ENCODE assay signal across 19 mouse cellular contexts in genomic region chr6:125142436-125142835, GRCm38 (mm10). TPM values are rescaled to one million over a fixed set of nuclear protein-coding genes. Genes with fewer than 3 reads are reported as not detected.
DNase-seq lines count a peak whose midpoint lies in the region; TF ChIP-seq lines count a peak whose summit lies in the region.
"Had no signal": no experiment of that assay in that cellular context is flagged by ENCODE, and none has a peak within 500 bp of the region (broad histone marks: within the 10 kb centered on the region; RNA-seq: fewer than 3 reads in every experiment).

No protein-coding gene starts in this region.

- no peak overlapping the region for H3K4me3 ChIP-seq in gastrocnemius, adult 2 months
- H3K4me3 ChIP-seq: embryonic facial prominence, embryonic 10.5 days; embryonic facial prominence, embryonic 12.5 days; forebrain, embryonic 13.5 days; forebrain, embryonic 15.5 days had no signal

- DNase-seq in gastrocnemius, adult 2 months: peak; percentile 12
- DNase-seq in gastrocnemius, adult 18-20 months (ENCODE audit: low spot score): no peak
- DNase-seq in MN1 (ENCODE audit: low spot score) (peak; percentile 71), adipocyte (ENCODE audit: low spot score) (peak; percentile 53)
- no peak for DNase-seq in adrenal gland, adult 8-10 months
- DNase-seq: adrenal gland, adult 2 months; adrenal gland, postnatal 14 days; adrenal gland, postnatal 36 days; B cell, adult 2 months; cerebellum, adult 11-12 months; cerebellum, adult 2 months; cerebellum, adult 9-10 months; cerebellum, postnatal 10 days; cerebellum, postnatal 25 days; forebrain, postnatal 0 days had no signal

- H3K27ac ChIP-seq in gastrocnemius, adult 2 months: no peak overlapping the region
- H3K27ac ChIP-seq: embryonic facial prominence, embryonic 10.5 days; embryonic facial prominence, embryonic 12.5 days; forebrain, embryonic 13.5 days; forebrain, embryonic 15.5 days had no signal

- intact Hi-C loops in gastrocnemius, adult 2 months (cut with DNase I): no loop called here

- no peak for TF ChIP-seq CTCF in gastrocnemius, adult 2 months (IDR thresholded peaks at IDR 0.05)

RNA-seq across cellular contexts. Expression of gene Iffo1, which starts 2.6 kb away (rescaled TPM):
- total RNA-seq in gastrocnemius, adult 2 months (2021): 1 to 10 TPM; 7.8 to 9.4 TPM
- total RNA-seq in gastrocnemius, adult 18-20 months (2021): 1 to 10 TPM; 5.8 to 6.3 TPM
- 10 to 100 TPM; 15.2 to 60.0 (median 37.1) TPM for total RNA-seq in adrenal gland, adult 8-10 months (2022)

RNA-seq across cellular contexts. Expression of gene Nop2, which starts 10.7 kb away (rescaled TPM):
- 10 to 100 TPM; 17.9 to 18.1 TPM for total RNA-seq in gastrocnemius, adult 2 months (2021)
- total RNA-seq in gastrocnemius, adult 18-20 months (2021): 10 to 100 TPM; 16.3 to 17.7 TPM
- total RNA-seq in adrenal gland, adult 8-10 months (2022): 10 to 100 TPM; 41.6 to 48.8 (median 43.4) TPM

RNA-seq across cellular contexts. Expression of gene Gapdh, which starts 23.8 kb away (rescaled TPM):
- over 10,000 TPM in 1 of 2 experiments, 1,000 to 10,000 TPM in 1; 9,742 to 11,894 TPM for total RNA-seq in gastrocnemius, adult 2 months (2021)
- total RNA-seq in gastrocnemius, adult 18-20 months (2021): over 10,000 TPM in 1 of 2 experiments, 1,000 to 10,000 TPM in 1; 8,476 to 11,435 TPM
- 1,000 to 10,000 TPM; 1,769 to 2,176 (median 2,111) TPM for total RNA-seq in adrenal gland, adult 8-10 months (2022)

RNA-seq across cellular contexts. Expression of gene Chd4, which starts 46.7 kb away (rescaled TPM):
- 10 to 100 TPM; 68.8 to 71.2 TPM for total RNA-seq in gastrocnemius, adult 2 months (2021)
- 10 to 100 TPM; 64.1 to 70.6 TPM for total RNA-seq in gastrocnemius, adult 18-20 months (2021)
- 100 to 1,000 TPM; 140 to 272 (median 202) TPM for total RNA-seq in adrenal gland, adult 8-10 months (2022)

RNA-seq across cellular contexts. Expression of gene Ncapd2, which starts 49.1 kb away (rescaled TPM):
- total RNA-seq in gastrocnemius, adult 2 months (2021): 1 to 10 TPM; 6.5 to 9.8 TPM
- total RNA-seq in gastrocnemius, adult 18-20 months (2021): 1 to 10 TPM; 6.5 to 8.2 TPM
- total RNA-seq in adrenal gland, adult 8-10 months (2022): 10 to 100 TPM; 10.6 to 40.2 (median 26.6) TPM

Comparison
In these comparisons a context has a peak if more than half of its experiments do, and no peak if none do; other contexts are left out.
1. DNase-seq: peak in gastrocnemius, adult 2 months (single experiment), MN1 (single experiment) and adipocyte (single experiment); none in gastrocnemius, adult 18-20 months (single experiment) and adrenal gland, adult 8-10 months (single experiment).